Mouse (Mus musculus) thymus, postnatal 25 days (tissue): ENCODE measurements around the gene Mdfi.
A peak's percentile ranks its signal among the peaks of the same experiment; 100 is the strongest.

Experiments used
- DNase-seq: peaks from one replicate; pipeline ENCODE4 v3.0.0; 2022

The Mdfi gene

DNA sequence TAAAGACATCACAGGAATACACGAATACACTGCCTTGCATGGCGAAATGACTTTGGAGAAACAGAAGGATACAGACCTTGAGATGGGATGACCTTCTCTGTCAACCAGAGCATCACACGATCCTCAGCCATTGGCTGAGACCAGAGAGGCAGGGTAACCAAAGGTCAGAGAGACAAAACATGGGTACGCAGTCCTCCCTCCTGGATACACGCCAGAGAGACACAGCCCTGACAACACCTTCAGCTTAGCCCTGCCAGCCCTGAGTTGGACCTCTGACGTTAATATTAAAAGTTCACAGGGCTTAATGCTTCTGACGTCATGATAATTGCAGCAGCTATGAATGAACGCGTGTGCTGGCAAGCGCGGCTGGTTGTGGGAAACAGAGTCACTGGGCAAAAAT, 11.1 kb upstream of the Mdfi start:
- no peak for DNase-seq

DNA sequence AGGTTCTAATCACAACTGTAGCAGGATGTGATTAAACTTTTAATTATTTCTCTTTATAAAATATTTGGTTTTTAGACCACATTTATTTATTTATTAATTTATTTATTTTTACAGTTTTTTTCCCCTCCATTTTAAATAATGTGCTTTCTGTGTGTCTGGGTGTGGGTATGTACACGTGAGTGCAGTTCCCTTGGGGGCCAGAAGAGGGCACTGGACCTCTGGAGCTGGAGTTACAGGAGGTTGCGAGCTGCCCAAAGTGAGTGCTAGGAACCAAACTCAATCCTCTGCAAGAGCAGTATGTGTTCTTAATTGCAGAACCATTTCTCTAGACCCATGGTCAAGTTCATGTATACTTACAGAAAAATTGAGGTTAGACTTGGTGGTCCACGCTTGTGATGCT, 9.0 kb upstream of the Mdfi start:
- no peak for DNase-seq

DNA sequence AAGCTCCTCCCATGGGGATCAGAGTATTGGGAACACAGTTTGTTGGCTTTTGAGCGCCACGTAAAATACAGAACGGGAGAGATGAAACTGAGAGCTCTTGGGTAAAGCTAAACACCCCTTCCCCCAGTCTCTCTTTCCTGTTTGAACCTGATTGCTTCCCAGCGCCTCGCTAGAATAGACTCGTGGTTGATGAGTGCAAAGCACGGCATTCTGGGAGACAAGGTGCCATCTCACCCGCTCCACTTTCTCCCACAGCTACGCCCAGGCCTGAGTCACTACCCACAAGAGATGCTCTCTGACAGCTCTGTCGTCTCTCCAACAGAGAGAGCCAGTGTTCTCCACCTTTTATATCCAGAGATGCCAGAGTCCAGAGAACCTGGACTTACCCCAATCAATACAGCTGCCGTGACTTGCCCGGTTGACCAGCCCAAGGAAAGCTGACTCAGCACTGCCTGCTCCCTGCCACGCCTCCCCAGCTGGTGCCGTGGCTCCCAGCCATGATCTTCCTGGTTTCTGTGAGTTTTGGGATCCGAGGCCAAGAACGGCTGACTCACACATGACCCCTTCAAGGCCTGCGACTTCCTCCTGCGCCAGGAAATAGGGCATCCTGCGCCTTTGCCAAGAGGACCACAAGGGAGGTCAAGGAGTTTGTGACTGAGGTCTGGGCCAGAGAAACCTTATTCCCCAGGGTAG, 7.6 kb upstream of the Mdfi start:
- no peak for DNase-seq

DNA sequence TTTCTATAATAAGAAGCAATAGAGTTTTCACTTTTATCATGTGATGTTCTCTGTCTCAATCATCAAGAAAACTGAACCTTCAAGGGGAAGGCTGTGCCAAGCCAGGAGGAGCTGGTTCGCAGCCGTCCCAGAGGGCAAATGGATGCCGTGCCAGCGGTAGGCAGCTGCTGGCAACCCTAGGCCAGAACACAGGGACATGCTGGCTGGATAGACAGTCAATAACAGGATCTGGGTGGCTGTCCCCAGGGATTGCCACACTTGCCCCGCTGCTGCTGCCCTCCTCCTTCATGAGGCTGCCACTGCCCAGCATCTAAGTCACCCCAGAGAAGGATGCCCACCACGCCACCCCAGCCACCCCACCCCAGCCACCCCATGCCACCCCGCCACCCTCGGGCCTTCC, 7.0 kb upstream of the Mdfi start:
- no peak for DNase-seq

DNA sequence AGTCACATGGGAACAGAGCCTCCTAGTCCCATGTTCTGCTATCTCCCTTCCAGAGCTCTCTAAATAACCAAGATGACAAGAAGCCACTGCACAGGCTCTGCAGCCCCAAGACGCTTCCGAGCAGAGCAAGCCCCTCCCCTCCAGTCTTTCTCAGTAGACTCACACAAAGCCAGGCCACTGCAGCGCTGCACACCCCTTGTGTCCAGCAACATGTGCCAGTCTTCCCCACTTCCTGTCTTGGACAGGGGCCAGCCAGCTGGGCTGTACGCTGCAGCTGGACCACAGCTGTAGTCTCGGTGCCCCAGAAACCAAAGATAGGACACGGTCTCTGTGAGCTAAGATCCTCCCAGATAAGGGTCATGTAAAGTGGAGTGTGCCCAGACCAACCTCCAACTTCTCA, 3.3 kb upstream of the Mdfi start:
- no peak for DNase-seq

DNA sequence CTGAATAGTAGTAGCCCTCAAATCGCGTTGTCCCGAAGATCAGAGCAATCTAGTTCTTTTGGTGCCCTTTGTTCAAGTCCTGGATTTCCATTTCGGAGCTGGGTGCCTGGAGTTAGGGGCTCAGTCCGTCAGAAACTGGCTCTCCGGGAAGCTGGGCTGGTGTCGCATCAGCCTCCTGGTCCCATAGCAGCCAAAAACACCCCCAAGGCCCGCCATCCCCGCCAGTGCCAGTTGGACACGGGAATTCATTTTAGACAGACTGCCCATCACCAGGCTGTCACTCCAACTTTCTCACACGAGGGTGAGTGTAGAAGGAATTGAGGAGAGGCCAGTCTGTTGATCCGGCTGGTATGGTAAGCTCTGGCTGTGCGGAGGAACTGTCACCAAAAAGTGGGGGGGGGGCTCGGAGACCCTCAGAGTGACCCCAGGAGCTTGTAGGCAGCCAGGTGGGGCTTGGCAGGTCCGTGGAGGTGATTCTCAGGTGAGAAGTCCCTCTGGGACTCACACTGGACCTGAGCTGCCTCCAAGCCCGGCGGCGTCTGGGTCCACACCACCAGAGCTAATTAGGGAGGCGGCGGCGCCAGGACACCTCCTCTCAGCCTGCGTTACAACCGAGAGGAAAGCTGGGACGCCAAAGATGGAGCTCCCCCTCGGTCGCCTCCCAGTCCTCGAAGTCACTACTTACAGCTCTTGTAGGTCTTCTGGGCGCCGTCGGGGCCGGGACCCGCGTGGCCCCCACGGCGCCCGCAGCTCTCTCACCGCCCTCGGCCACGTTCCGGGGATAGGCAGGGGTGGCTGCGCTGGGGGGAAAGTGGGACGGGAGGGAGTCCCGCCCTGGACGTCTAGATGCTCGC, 636 bp downstream of the Mdfi start:
- DNase-seq = no peak

DNA sequence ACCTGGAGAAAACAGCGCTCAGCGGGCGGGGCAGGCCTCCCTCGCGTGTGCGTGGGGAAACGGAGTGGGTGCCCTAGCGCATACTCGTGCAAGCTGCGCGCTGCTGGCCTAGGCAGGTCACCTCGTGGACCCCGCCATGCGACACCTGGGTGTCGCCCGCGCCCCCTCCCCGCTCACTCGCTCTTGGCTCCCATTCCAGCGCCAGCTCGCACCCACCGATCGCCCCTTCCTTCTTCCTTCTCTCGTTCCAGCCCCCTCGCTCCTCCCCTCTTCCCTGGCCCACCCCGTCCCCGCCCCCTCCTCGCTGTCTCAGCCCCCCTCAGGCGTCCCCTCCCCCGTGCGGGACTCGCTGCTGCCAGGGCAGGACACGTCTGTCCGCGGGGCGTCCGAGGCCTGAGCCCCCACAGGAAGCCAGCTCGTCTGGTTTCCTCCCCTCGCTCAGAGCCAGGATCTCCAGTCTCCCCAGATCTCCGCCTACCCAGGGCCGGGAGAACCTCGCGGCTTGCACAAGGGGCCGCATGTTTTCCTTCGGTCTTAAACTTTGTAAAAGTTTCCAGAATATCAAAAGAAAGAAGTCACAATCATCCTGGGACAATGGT, 1.4 kb downstream of the Mdfi start:
- DNase-seq = peak; percentile 26

DNA sequence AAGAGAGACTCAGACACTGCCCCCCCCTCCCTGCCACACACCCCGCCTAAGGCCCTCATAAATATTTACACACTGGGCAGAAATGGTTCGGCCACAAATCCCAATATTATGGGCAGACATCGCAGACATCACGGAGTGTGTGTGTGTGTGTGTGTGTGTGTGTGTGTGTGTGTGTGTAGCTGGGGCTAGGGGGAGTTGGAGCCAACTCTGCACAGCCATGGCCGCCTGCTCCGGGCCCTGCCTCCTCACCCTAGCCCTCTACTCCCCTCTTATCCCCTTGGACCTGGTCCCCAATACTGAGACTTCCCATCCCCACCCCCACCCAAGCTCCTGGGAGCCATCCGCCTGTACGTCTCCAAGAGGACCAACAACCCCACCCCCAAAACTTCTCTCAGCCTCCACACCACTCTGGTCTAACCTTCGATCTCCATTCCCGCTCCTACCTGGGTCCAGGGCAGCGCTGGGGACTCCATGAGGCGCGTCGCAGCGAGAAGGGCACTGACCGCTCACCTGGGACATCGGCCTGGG, 1.9 kb downstream of the Mdfi start:
- DNase-seq = no peak

DNA sequence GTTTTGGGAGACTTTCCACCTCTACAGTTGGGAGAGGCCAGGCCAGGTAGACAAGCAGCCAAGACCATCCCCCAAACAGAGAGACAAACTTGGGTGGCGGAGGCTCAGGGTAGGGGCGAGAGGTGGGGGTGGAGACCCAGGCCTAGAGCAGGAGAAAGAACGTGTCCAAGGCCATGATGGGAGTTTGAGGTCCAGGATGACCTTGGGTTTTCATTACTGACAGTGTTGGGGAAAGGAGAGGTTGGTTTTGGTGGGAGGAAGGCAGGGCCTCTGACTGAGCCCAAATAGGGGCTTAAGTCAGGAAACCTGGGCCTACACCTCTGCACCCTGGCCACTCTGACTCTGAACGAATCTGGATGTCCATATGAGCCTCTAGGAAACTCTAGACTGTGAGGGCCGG, 2.7 kb downstream of the Mdfi start:
- no peak for DNase-seq

DNA sequence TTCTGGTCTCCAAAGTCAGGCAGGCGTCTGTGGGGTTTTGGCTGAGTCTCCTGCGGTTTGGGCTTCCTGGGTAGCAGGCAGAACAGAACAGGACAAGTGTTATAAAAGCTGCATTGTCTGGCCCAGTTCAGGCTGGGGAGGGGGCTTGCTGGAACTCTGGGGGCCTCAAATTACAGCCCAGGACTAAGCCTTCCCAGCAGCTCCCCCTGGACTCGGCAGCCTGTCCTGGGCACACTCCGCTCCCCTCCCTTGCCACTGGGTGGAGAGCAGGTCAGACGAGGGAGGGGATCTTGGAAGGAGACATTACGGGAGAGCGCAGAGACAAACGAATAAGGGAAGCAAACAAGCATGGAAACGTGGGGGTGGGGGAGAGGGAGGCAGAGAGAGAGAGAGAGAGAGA, 3.3 kb downstream of the Mdfi start:
- no peak for DNase-seq

DNA sequence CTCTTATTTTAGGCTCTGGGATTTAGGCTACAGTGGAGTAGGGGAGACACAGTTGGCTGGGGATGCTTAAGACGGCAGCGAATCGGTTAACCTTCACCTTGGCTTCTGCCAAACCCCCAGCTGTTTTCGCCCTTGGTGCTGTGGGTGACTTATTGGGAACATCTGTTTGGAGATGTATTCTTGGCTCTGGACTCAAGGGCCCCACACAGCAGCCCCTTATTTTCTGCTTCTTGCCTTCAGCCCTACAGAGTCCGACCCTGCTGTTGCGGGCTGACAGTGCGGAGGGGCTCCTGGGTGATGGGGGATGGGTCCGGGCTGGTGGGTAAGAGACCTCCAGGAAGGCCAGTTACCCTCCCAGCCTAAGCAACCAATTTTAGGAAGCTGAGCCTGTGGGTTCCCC, 13.2 kb downstream of the Mdfi start:
- no peak for DNase-seq

DNA sequence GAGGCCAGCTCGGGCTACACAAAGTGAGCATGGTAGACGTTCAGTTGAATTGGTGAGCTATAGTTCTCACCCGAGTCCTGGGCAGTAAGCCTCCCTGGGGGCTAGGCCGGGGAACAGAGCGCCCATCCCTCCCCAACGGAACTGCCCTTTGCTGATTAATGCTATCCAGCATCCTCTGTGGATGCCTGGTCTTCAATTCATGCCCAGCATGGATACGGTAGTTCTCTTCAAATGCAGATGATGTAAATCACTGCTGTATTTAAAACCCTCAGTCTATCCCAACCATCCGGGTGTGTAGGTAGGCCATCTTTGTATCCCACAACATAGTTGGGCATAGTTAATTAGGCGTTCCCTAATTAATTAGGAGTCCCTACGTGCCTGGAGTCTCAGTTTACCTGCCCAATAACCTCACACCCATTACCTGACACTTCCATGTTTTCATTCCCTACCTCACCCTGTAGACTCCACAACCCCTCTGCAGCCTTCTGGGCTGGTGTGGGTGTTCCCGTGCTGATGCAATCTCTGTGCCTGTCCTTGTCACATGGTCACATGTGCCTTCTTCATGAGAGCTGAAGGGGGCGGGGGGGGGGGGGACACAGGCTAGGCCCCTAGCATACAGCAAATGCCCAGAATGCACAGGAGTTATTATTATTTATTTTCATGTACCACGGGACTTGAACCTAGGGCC, 16.3 kb downstream of the Mdfi start:
- no peak for DNase-seq

DNA sequence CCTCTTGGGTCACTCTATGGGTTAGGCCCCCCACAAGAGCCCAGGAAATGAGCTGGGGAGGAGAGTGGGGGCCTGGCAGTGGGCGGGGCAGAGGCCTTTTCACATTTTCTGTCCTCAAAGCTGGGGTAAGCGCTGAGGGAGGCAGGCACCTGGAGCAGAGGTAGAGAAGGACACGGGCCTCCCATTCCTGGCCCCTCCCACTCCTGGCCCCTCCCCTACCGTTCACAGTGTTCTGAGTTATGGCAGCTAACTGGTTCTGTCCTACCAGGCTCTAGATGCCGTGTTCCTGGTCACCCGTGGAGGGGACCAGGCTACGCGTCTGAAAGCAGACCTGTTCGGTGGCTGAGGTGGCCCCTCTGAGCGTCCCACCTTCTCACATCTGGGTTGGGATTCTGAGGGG, 19.0 kb downstream of the Mdfi start:
- DNase-seq = no peak

DNA sequence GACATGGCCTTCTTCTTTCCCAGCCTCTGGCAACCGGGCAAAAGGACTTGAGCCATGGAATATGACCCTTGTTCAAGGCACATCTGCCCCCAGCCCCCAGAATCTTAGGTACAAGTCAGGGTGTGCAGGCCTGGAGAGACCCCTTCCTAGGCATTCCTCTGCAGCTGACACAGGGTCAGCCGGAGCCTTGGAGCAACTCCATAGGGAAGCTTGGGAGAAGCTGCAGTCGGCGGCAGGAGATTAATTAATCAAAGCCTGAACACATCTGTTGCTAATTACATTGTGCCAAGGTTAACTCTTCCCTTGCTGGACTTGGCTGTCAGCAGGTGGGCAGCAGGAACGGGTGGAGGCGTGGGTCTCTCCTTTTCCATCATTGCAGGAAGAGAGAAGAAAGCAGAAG, 20.0 kb downstream of the Mdfi start:
- DNase-seq = no peak

DNA sequence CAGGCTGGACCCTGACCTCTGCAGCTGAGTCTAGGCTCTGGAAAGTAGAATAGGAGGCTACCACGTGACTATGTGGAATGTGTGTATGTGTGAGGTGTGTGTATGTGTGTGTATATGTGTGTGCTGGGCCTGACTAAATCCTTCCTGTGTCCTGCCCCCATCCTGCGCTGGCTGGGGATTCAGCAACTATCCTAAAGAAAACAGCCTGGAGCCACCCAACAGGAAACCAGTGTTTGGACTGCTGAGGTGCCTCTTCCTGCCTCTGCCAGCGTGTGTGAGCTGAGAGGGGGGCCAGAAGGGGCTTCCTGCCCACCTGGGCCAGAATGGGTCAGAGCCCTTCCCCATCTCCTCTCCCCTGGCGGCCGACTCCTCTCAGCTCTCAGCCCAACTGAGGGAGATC, 20.9 kb downstream of the Mdfi start:
- peak; percentile 41 for DNase-seq

DNA sequence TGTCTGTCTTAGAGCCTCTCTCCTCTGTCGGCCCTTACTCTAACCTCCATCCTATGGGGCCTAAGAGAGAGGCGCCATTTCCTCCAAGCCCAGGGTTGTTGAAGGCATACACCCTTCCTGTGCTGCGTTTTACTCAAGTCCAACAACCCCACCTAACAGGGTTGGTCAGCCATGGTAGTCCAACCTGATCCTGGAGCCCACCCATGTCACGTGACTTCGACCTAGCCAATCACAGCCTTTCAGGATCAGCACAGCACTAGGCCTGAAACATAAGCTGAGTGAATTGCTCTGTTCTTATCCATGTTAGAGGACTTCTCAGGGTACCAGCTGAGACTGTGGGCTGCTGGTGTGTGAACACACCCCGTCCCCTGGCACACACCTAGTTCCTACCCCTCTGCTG, 22.3 kb downstream of the Mdfi start:
- DNase-seq = no peak

DNA sequence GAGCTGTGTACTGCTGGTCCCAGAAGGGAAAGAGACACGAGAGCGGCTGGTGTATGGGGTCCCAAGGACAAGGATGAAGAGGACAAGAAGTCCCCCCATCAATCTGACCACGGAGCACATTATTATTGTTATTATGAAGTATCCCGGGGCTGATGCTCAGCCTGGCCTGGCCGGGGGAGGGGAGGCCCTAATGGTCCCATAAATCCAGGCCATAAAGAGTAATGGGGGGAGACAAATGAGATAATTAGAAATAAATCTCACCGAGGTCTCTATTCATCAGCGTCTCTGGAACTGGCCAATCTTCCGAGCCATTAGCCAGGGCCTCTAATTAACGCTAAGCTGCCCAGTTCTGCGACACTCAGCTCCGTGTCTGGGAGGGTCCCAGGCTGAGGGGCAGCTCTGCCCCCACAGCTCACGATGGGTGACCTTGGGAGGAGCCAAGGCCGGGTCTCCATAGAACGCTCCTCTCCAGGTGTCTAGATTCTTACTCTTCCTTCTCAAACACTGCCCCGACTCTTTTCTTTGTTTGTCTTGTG, 23.2 kb downstream of the Mdfi start:
- no peak for DNase-seq

DNA sequence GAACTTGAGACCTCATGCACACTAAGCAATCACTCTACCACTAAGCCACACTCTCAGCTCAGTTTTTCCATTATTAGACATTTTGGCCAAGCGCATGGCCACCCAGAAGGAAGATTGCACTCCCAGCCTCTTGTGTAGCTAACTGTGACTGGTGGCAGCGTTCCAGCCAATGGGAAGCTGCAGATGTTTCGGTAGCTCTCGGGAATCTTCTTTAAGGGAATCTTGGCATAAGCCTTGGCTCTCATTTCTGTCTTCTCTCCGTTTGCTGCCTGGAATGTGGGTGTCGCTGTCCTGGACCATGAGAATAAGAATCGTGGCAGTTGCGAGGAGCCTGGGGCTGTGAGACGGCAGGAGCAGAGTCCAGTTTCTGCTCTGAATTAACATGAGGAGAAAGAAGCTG, 28.3 kb downstream of the Mdfi start:
- DNase-seq = no peak

DNA sequence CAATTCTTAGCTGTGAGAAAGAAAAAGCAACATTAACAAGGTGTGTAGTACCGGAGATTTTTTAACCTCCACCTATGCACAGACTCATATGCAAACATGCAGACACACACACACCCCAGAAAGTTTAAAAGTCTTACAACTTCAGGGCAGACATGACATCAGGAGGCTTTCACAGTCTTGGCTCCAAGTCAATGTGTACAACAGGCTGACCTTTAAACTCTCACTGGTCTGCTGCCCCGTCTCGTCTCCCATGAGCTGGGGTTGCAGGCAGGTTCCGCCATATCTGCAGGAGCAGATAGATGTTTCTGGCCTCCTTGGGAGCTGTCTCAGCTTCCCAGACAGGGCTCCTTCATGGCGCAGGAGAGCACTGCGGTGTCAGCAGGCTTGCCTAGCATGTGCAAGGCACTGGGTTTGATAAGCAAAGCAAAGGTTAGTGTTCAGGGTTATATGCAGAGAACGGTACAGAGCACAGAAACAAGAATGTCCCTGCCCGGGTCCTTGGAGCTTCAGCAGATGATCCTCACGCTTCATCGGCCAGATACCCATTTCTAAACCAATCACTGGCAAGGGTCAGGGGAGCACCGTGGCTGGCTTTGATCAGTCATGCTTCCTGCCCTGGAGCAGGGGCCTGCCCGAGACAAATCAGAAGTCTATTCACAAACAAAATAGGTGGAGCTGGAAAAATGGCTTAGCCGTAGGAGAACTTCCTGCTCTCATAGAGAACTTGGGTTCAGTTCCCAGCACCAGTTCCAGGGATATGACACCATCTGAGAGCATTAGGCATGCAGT, 29.2 kb downstream of the Mdfi start:
- no peak for DNase-seq

DNA sequence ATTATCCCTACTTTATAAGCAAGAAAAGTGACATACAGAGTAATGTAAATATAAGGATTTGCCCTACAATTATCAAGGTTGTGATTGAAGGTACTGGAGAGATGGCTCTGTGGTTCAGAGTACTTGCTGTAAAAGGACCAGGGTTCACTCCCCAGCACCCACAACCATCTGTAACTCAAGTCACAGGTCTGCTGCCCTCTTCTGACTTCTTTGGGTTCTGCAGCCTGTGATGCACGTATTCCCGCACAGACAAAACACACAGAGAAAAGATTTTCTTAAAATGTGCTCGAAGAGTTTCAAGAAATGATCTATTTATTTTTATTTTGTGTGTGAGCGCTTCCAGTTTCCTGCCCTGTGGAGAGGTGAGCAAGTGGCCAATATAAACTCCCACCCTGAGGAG, 30.8 kb downstream of the Mdfi start:
- DNase-seq = no peak

DNA sequence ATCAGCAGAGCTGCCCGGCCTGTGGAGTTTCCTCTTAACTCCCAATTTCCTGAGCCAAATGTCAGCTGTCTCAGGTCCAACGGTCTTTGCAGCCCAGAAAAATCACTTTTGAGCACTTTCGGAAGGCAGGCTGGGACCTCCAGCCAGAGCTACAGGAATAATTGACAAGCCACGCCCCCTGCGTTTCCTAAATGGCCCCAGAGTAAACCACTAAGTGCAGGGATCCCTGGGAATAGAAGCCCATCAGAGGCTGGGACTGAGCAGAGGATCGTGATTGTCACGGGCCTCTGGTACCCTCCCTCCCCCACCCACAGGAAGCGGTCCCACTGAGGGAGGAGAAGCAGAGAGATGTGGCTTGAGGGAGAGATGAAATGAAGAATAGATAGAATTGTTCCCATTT, 31.7 kb downstream of the Mdfi start:
- no peak for DNase-seq

DNA sequence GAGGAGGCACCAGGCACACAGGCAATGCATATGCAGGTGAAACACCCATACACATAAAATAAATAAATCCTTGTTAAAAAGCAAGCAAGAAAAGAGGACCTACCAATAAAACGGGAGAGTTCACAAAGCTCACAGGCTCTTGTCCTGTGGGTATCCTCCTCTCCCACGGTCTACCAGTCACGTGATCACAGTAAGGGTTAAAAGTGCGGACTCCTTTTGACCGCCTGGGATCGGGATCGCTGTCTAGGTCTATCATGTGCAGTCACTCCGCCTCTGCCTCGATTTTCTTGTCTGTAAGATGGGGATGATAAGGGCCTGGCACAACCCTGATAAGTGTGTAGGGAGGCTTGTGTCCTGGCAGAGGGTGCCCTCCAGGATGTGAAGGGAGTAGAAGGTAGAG, 37.1 kb downstream of the Mdfi start:
- DNase-seq = no peak
